Mouse (Mus musculus): ENCODE data around the gene Nr1h3.
"Not testable (repeated sequence)": the region's sequence is repeated elsewhere in the genome, so short reads cannot be mapped to it uniquely, and the experiment has no call there.

Gene Nr1h3

DNA sequence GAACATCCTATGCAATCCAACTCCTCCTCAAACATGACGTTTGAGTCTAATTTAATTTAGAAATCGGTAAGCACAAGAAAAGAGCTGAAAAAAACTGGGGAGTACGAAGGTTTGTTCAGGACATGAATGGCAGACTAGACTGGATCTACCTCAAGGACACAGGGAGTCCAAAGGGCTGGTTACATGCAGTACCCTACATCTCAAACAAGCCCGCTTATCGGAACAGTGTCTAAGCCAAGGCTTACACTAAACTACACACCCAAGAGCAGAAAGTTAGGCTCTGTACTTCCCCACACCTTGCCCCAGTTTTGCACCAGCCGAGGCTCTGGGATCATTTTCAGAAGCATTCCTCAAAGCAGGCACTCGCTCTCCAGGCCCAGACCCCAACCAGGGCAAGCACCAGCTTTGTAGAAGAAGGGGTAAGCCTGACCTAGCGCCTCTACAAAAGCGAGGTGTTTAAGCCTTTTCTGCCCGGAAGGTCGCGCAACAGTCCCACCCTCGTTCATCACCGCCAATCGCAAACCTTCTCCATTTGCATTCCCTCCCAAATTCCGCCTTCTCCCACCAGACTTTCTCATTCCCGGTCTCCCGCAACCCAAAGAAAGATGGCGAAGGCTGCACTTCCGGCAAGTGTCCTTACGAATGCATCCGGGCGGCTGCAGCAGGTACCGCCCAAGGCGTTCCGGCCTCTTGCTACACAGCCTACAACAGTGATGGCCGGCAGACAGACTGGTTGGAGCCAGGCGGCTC is at the start of gene Nr1h3, which contains the start of gene Acp2:
Nr1h3 (minus strand) TSS at position 613 of the 750 bp plus-strand sequence.
Acp2 (plus strand) TSS at position 664 of the 750 bp plus-strand sequence.
- peak; percentile 97 for DNase-seq

DNA sequence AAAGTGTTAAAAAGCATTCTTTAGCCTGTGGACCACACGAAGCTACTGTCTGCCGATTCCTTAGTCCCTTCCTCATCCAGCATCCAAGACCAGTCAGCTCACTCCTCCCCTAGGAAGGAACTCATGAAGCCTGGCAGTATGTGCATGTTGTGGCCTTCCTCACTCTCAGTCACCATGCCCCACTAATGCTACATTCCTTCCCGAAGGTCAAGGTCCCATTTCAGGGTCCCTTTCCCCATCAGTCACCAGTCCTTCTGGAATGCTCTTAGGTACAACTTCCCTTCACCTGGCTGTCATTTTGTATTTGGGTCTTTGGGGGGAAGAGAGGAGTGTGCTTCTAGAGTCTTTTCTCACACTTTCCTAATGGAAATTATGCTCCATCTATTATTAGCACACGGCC is 49.4 kb upstream of the Nr1h3 start:
- DNase-seq = no peak

DNA sequence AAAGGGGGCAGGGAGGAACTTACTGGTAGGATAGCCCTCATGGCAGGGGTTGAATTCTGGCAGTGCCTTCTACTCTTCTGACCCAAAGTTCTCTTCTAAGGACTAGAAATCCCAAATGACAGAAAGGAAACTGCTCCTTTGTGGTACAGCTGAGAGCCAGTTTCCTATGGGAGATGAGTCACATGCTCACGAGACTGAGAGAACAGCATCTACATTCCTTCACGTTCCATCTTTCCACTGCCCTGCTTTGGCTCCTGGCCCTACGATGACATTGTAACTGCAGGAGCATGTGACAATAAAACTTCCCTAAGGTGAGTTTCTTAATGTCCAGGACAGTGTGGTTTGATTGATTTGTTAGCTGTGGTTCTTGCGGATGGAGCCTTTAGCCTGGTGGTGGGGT is 45.7 kb upstream of the Nr1h3 start:
- DNase-seq = no peak

DNA sequence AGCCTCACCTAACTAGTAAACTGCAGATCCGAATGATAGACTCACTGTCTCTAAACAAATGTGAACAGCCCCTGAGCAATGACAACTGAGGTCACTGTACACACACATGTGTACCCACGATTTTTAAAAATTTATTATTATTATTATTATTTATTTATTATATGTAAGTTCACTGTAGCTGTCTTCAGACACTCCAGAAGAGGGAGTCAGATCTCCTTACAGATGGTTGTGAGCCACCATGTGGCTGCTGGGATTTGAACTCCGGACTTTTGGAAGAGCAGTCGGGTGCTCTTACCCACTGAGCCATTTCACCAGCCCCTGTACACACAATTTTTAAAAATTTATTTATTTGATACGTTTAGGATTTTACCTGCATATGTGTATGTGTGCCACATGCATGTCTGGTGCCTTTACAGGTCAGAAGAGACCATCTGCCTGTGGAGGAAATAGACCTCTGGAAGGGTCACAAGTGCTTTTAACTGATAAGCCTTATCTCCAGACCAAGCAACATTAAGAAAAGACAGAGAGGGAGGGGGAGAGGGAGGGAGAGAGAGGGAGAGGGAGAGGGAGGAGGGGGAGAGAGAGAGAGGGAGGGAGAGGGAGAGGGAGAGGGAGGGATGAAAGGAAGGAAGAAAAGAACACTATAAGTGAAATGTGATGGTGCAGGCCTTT is 42.1 kb upstream of the Nr1h3 start:
- DNase-seq = no peak

DNA sequence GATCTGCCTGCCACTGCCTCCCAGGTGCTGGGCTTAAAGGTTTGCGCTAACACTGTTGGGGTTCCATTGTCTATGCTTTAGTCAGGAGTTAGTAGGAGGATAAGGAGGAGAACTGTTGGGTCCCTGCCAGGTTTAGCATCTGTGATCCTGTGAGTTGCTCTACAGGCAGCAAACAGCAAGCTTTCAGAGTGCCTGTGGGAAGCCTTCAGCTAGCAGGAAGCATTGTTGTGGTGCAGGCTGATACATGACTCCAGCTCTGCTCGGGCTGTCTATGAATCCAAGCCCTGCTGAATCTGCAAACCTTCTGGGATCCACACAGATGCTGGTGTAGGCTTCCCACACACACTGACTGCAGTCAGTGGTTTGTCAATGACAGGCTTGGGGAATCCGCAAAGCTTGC is 40.8 kb upstream of the Nr1h3 start:
- no peak for DNase-seq

DNA sequence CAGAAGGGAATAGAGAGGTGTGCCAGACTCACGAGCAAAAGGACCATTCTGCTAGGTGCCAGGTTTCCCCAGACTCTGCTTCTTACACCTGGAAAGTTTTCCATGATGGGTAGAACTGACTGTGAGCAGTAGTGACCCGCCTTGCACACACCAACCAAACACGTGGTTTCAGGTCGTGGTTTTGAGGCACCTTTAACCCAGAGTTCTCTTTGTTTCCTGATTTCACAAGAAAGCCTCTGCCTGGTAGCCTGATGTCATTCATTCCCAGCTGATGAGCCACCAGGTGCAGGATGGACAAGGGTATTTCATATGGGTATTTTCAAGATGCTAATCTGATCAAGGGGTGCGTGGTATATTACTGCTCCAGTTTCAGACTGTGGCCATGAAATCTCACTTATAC is 39.9 kb upstream of the Nr1h3 start:
- no peak for DNase-seq

DNA sequence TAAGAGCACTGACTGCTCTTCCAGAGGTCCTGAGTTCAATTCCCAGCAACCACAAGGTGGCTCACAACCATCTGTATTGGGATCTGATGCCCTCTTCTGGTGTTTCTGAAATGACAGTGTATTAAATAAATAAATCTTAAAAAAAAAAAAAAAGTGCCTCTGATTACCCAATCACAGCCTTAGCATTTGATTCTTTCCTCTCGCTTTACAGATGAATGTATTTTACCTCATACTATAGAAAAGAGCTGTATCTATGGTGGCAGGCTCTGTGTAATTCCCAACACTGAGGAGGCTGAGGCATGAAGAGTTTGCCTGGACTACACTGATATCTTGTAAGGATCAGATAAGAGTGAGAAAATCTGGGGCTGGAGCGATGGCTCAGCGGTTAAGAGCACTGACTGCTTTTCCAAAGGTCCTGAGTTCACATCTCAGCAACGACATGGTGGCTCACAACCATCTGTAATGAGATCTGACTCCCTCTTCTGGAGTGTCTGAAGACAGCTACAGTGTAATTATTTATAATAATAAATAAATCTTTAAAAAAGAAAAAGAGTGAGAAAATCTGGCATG is 35.0 kb upstream of the Nr1h3 start:
- not testable (repeated sequence) for DNase-seq

DNA sequence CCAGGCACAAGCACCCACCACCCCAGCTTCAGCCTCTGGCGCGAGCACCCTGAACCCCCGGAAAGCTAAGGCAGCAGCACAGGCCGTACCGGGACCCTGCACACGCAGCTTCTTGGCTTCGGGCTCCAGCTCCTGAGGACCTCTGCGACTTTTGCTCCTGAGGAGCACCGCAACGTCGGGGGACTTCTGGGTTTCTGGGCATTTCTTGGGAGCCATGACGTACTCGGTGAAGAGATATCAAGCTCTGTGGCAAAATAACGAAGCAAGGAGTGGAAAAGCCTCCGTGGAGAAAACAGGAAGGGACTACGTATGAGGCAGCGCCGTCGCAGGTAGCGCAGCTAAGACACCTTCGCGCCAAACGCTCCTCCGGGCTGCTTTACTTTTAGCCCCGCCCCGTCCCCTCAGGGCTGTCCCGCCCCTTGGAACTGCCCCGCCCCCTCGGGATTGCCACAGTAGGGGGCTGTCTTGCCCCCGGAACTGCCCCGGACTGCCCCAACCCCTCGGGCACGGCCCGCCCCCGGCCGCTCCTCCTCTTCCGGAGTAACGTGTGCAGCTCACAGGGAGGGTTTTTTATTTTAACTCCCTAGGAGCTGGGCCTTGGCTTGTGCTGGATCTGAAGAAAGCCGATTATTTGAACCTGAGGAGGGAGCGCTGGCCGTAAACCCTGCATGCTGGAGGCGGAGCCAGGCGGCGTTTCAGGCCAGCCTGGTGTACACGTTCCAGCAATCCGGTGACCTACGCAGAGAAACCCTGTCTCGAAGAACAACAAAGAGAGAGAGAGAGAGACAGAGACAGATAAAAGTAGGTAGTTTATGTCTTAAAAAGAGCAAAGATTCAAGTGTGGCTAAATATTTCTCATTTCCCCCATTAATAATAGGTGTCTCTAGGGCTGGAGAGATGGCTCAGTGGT is 34.2 kb upstream of the Nr1h3 start, which contains the start of gene Ddb2:
Ddb2 (minus strand) TSS at position 382 of the 910 bp plus-strand sequence.
- DNase-seq = peak; percentile 87

DNA sequence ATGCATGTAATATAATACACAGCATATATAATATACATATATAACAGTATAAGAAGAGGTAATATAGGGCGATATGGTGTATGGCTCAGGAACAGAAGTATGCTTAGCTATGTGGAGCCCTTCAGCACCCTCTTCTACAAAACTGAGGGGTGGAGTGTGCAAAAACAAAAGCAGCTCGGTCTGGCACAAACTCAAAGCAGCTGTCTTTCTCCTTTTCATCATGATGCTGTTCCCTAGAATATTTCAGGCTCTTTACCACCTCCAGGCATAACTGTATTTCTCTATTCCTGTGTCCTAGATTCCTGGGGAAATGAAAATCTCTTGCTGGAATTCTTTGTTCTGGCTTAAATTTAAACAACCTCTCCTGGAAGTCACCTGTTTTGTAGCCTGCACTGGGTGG is 27.1 kb upstream of the Nr1h3 start:
- no peak for DNase-seq

DNA sequence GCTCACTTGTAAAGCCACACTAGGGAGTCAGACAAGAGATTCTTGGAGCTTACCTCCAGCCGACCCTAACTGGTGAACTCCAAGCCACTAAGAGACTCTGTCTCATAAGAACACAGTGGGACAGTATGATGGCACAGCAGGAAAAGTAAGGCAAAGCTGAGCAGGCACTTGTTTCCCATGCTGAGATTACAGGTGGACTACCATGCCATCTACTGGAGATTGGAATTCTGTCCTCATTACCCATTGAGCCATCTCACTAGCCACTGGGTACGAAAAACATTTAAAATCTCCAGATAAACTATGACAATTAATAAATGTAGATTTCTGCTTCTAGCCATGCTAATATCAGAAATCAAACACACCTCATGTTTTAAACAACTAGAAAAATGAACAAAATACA is 21.0 kb upstream of the Nr1h3 start:
- DNase-seq = no peak

DNA sequence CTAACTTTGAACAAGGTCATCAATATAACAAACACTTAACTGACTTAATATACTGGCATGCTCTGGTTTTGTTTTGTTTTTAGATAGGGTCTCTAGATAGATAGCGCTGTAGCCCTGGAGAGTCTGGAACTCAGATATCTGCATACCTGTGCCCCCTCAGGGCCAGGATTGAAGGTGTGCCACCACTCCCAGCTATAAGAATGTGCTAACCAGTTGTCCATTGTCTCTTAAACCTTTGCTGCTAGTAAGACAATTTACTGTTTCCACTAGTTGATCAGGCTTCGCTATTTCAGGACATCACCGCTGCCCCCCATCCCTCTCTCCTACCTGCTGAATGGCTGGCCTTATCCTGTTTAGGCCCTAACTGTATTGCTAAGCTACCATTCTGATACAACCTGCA is 17.9 kb upstream of the Nr1h3 start:
- no peak for DNase-seq

DNA sequence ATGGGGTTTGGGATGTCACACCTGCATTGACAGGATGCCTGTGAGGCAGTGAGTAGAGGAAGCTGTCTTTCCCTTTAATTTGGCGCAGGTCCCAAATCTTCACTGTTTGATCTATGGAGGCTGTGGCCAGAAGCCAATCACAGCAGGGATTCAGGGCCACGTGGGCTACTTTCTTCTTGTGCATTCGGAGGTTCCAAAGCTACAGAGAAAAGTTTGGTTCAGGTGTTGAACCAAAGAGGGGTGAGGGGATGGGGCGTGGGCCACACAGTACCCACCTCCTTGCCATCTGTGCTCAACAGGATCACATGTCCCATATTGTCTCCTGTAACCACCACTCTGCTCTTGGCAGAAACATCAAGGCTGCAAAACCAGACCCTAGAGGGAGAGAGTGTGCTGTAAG is 14.4 kb upstream of the Nr1h3 start:
- no peak for DNase-seq

DNA sequence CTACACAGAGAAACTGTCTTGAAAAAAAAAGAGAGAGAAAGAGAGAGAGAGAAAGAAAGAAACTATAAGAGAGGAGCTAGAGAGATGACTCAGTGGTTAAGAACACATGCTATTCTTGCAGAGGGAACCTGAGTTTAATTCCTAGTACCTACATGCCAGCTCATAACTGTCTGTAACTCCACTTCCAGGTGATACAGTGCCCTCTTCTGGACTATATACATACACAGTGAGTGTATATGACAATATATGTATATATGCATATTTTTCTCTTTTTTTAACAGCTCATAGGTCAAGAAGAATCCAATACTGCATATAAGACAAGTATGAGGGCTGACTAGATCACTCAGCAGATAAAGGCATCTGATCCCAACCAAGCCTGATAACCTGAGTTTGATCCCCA is 10.7 kb upstream of the Nr1h3 start:
- DNase-seq = no peak

DNA sequence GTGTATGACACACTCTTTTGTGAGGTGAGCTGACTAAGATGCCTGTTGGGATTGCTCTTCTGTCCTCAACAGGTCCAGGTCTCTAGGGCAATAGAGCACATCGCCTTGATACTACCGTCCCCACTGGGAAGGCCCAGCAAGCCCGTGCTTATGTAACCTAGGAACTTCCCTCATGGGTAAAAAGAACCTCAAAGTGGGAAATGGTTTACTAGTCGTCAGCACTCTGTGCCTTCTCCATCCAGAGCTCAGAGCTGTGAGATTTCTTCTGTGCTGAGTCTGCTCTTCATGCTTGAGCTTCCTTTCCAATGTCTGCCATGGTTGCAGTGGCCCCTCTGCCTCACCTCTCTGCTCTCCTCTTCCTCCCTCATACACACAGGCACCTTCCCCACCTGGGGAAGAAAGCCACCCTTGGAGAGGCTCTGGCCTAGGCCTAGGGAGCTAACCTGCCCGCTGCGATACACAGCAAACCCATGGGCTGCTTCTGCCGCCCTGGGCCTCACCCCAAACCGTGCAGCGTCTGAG is 3.7 kb upstream of the Nr1h3 start:
- DNase-seq = no peak

DNA sequence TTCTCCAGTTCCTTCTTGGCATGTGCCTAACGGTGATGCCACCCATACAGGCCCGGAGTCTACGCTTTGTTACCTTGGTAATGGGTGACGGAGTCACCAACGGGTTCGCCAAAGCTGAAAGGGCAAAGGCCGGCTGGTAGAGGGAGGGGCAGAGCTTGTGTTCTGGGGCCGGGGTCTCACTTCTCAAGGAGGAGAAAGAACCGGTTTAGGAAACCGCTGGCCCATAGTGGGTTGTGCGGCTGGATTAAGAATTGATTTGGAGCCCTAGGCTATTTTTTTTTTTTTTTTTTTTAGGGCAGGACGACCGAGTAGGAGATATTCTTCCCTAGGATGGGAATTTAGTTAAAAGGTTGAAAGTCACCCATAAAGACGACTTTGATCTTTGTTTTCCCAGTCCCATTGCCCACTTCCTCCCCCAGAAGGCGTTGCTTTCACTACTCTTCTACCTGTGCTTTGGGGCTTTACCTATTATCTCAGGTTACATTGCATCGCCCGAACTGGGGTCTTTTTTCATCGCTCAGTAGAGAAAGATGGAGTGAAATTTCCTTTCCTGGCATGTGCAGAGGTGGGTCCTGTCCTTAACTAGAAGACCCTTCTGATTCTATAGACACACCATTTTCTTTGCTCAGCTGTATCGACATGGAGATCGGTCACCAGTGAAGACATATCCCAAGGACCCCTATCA is 480 bp upstream of the Nr1h3 start:
- DNase-seq = no peak

DNA sequence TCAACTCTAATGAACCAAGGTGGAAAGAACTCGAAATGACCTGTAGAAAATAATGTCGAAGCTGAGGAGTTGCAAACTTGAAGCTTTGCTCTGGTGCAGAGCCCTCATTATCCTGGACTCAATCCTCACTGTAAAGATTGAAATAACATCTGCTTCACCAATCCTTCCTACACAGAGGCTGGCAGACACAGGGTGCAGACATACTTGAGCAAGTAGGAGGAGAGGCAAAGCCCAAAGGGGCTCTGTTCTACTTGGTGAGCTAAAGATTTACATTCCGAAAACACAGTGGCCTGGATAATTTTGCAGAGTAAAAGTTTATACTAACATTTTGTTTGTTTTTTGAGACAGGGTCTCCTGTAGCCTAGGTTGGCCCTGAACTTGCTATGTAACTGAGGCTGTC is 3.7 kb downstream of the Nr1h3 start:
- DNase-seq = no peak

DNA sequence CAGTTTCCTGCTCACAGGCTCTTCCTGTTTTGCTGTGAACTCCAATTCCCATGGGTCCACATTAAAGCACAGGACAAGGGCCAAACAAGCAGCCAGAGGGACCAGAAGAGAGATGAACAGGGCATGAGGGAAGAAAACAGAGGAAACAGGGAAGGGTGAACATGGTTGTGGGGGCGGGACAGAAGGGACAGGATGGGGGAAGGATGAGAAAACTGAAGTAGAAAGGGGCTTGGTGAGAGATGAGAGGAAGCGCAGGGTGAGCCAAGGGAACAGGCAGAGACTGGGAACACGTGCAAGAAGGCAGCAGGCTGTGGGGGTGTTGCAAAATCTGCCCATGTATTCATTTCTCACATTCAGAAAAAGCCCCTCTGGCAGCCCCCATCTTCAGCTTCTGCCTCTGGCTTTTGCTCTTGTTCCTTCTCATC is 6.0 kb downstream of the Nr1h3 start:
- DNase-seq = no peak

DNA sequence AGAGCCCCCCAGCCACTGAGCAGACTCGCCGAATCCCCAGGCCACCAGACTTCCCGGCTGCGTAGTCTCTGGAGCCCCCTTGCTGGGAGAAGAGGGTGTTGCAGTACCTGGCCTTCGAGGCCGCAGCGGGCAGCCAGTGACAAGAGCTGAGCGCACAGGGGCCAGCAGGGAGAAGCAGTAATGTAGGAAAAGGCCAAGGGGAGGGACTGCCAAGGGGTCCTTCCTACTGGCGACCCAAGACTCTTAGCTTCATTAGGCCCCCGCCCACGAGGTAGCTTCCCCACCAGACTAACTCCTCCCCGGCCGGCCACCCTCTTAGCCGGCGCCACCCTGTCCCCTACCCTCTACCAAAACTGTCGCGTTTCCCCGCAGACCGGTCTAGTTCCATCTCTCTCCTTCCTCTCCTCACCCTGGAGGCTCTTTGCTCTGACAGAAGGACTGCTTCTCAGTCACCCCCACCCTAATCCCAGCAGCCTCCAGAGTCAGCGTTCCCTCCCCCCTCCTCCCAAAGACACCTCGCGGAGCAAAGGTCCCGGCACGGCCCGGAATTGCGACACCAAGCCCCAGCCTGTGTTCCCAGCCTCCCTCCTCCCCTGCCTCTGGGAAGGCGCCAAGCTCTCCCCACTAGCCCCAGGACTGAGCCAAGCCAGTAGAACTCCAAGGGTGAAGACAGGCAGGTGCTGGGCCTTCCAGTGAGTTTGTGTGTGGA is 7.9 kb downstream of the Nr1h3 start:
- peak; percentile 68 for DNase-seq

DNA sequence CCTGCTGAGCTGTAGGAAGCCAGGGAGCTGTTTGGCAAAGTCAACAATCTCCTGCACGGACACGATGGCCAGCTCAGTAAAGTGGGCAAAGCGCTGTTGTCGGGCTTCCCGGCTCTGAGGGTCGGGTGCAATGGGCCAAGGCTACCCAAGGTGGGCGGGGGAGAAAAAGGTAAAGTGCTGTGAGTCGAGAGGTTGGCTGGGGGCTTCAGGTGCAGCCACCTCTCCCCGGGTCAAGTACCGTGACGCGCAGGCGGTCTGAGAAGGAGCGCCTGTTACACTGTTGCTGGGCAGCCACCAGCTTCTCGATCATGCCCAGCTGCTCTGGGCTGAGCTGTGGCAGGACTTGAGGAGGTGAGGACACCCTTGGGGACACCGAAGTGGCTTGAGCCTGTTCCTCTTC is 12.1 kb downstream of the Nr1h3 start:
- no peak for DNase-seq

DNA sequence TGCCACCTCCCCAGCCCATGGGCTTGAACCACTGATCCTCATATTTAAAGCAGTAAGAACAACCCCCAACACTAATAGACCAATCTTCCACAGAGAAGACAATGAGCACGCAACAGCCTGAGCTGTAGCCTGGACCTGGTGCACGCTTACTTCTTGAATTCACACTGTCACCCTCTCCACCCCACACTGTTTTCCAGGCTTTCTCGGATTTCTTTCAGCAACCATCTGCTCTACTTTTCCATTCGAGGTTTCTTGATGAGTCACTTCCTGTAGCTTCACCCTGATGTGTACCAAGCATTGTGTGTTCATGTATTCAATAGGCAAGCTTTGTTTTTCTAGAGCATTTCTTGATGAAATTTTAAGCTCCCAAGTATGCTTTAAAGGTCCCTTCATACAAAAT is 15.2 kb downstream of the Nr1h3 start:
- no peak for DNase-seq

DNA sequence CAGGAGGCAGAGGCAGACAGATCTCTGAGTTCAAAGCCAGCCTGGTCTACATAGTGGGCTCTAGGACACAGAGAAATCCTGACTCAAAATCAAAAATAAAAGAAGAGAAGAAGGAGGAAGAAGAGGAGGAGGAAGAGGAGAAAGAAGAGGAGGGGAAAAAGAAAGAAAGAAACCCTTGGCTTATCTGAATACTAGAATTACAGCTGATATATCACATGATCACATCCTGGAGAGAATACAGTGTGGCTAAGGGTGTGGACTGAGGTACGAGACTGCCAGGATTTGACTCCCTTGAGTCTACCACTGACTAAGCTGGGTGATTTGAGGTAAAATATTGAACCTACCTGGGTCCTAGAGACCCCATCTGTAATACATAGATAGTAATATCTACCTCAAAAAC is 16.4 kb downstream of the Nr1h3 start:
- DNase-seq = no peak

Data from cerebellum, adult 8-10 months (tissue).